Mouse (Mus musculus) liver, embryonic 13.5 days (tissue): ENCODE results near the gene Palm2. TPM values are rescaled to one million over a fixed set of nuclear protein-coding genes. Genes with fewer than 3 reads are reported as not detected.
A peak's percentile ranks its signal among the peaks of the same experiment; 100 is the strongest.

Experiments
- ATAC-seq: fragments of 200-750 bp; cut with Nextera tagmentation; 2 replicates; pipeline ENCODE4 v1.8.0; 2017; ENCODE audit warnings: low read depth, mild to moderate bottlenecking, moderate number of reproducible peaks, moderate library complexity
- DNase-seq: peaks from one replicate; pipeline ENCODE4 v3.0.0; 2022
- H3K27ac ChIP-seq: fragments of 300-500 bp; sonication (generic); 2 replicates; pipeline ENCODE4 v1.5.1; 2015; ENCODE audit warnings: moderate library complexity, mild to moderate bottlenecking, inconsistent platforms
- H3K27me3 ChIP-seq: fragments of 300-500 bp; sonication (generic); 2 replicates; pipeline ENCODE4 v1.6.1; 2015; ENCODE audit warnings: mild to moderate bottlenecking, inconsistent platforms
- H3K36me3 ChIP-seq: fragments of 300-500 bp; sonication (generic); 2 replicates; pipeline ENCODE4 v1.6.1; 2015; ENCODE audit warnings: mild to moderate bottlenecking, inconsistent platforms
- H3K4me1 ChIP-seq: fragments of 300-500 bp; sonication (generic); replicated peaks from 2 replicates; pipeline ENCODE4 v1.6.1; 2015; ENCODE audit warnings: inconsistent platforms
- H3K4me2 ChIP-seq: fragments of 300-500 bp; sonication (generic); 2 replicates; pipeline ENCODE4 v1.6.1; 2015; ENCODE audit warnings: inconsistent platforms, mild to moderate bottlenecking, moderate library complexity
- H3K4me3 ChIP-seq: fragments of 300-500 bp; sonication (generic); replicated peaks from 2 replicates; pipeline ENCODE4 v1.5.1; 2015; ENCODE audit warnings: mild to moderate bottlenecking, inconsistent platforms
- H3K9ac ChIP-seq: fragments of 300-500 bp; sonication (generic); 2 replicates; pipeline ENCODE4 v1.6.1; 2015; ENCODE audit warnings: mild to moderate bottlenecking, inconsistent platforms
- H3K9me3 ChIP-seq: fragments of 300-500 bp; sonication (generic); replicated peaks from 2 replicates; pipeline ENCODE4 v1.6.1; 2016; ENCODE audit warnings: inconsistent platforms
- WGBS: fragments of 180-500 bp; shearing (Covaris S2); methylation state at CpG from one replicate; pipeline ENCODE4 v1.1.7; 2015; ENCODE audit not compliant: insufficient replicate concordance; 5-methylcytosine and 5-hydroxymethylcytosine counted together
- polyA plus RNA-seq: library from polyadenylated mRNA; unstranded; fragments of >200 nt; fragmentation: Nextera tagmentation; extraction: Ambion mirVana; gene quantifications from 2 replicates; pipeline ENCODE4 v1.2.1, GENCODE M21; 2015

The Palm2 gene
- polyA plus RNA-seq, 1 experiment from 2014 or later: 0.60 TPM

GRCm38 (mm10) chr4:57625306-57625705 lies 191.3 kb downstream of the Palm2 start:
- no peak for DNase-seq
- H3K36me3 ChIP-seq: no peaks in the 10 kb centered on the region
- no peaks in the 10 kb centered on the region for H3K9me3 ChIP-seq
- H3K4me1 ChIP-seq: no peaks in the 10 kb centered on the region
- 62% methylated on average over 1 of the region's 1 CpGs for WGBS
- H3K4me3 ChIP-seq: no peak overlapping the region
- H3K4me2 ChIP-seq: no peak overlapping the region
- ATAC-seq: no peak
- H3K27me3 ChIP-seq: no peaks in the 10 kb centered on the region
- no peak overlapping the region for H3K27ac ChIP-seq
- H3K9ac ChIP-seq: no peak overlapping the region

DNA sequence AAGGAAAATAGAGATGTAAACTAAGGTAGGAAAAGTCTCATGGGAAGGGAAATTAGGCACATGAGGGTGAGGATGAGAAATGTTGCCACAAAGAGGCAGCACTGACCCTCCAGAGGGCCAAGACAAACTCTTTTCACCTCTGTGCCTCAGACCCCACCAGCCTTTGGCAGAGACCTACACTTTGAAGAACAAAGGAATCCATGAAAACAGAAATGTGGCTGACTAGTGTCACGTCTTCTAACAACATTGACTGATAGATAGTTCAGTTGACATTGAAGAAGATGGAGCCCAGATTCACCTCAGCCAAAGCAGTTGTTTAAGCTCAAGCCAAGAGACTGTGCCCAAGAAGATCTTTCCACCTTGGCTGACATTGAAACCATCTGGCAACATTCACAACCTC lies 191.7 kb downstream of the Palm2 start:
- 53% methylated on average over 1 of the region's 1 CpGs for WGBS
- no peak for ATAC-seq
- H3K36me3 ChIP-seq: no peaks in the 10 kb centered on the region
- DNase-seq: no peak
- H3K27me3 ChIP-seq: no peaks in the 10 kb centered on the region
- H3K9me3 ChIP-seq: no peaks in the 10 kb centered on the region
- no peak overlapping the region for H3K27ac ChIP-seq
- no peak overlapping the region for H3K4me2 ChIP-seq
- H3K4me1 ChIP-seq: no peaks in the 10 kb centered on the region
- H3K4me3 ChIP-seq: no peak overlapping the region
- no peak overlapping the region for H3K9ac ChIP-seq

GRCm38 (mm10) chr4:57626921-57627320 lies 192.9 kb downstream of the Palm2 start:
- DNase-seq (no peak), ATAC-seq (no peak)
- 65% methylated on average over 5 of the region's 5 CpGs for WGBS
- Histone ChIP-seq H3K27ac (no peak overlapping the region), H3K9ac (no peak overlapping the region), H3K36me3 (no peaks in the 10 kb centered on the region), H3K9me3 (no peaks in the 10 kb centered on the region), H3K27me3 (no peaks in the 10 kb centered on the region), H3K4me2 (no peak overlapping the region), H3K4me1 (no peaks in the 10 kb centered on the region), H3K4me3 (no peak overlapping the region)

DNA sequence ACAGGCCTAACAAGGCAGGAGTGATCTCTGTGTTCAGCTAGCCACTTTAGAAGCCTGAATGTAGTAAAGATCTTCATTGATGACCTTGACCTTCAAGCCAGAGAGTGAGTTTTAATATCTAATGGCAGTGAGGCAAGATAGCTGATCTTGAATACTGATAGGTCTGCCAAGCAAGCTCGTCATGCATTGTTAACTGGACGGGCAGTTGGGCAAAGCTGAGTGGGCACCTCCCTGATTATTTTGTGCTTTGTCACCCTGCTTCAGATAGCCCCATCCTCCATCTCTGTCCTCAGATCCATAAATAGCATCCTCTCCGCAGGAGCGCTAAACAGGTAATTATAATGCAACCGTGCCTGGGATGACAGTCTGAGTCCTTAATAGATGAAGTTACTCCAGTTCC lies 198.3 kb downstream of the Palm2 start:
- no peak overlapping the region for H3K4me2 ChIP-seq
- no peak overlapping the region for H3K4me3 ChIP-seq
- no peak overlapping the region for H3K9ac ChIP-seq
- H3K27me3 ChIP-seq: no peaks in the 10 kb centered on the region
- H3K36me3 ChIP-seq: no peaks in the 10 kb centered on the region
- no peaks in the 10 kb centered on the region for H3K9me3 ChIP-seq
- no peak for DNase-seq
- H3K4me1 ChIP-seq: no peaks in the 10 kb centered on the region
- 72% methylated on average over 5 of the region's 5 CpGs for WGBS
- H3K27ac ChIP-seq: no peak overlapping the region
- ATAC-seq: no peak

- Histone ChIP-seq H3K4me3 (no peak overlapping the region), H3K27ac (no peak overlapping the region), H3K4me1 (no peaks in the 10 kb centered on the region), H3K4me2 (no peak overlapping the region), H3K9me3 (no peaks in the 10 kb centered on the region), H3K27me3 (no peaks in the 10 kb centered on the region), H3K36me3 (no peaks in the 10 kb centered on the region), H3K9ac (no peak overlapping the region)
- 84% methylated on average over 7 of the region's 7 CpGs for WGBS
- DNase-seq: no peak
- ATAC-seq: no peak
Observed at GRCm38 (mm10) chr4:57633052-57633451, 199.0 kb downstream of the Palm2 start.

GRCm38 (mm10) chr4:57634956-57635355 lies 200.9 kb downstream of the Palm2 start:
- ATAC-seq (no peak), DNase-seq (no peak)
- Histone ChIP-seq H3K27me3 (no peaks in the 10 kb centered on the region), H3K4me1 (no peaks in the 10 kb centered on the region), H3K4me3 (no peak overlapping the region), H3K9me3 (no peaks in the 10 kb centered on the region), H3K27ac (no peak overlapping the region), H3K4me2 (no peak overlapping the region), H3K36me3 (no peaks in the 10 kb centered on the region), H3K9ac (no peak overlapping the region)
- 34% methylated on average over 1 of the region's 1 CpGs for WGBS

DNA sequence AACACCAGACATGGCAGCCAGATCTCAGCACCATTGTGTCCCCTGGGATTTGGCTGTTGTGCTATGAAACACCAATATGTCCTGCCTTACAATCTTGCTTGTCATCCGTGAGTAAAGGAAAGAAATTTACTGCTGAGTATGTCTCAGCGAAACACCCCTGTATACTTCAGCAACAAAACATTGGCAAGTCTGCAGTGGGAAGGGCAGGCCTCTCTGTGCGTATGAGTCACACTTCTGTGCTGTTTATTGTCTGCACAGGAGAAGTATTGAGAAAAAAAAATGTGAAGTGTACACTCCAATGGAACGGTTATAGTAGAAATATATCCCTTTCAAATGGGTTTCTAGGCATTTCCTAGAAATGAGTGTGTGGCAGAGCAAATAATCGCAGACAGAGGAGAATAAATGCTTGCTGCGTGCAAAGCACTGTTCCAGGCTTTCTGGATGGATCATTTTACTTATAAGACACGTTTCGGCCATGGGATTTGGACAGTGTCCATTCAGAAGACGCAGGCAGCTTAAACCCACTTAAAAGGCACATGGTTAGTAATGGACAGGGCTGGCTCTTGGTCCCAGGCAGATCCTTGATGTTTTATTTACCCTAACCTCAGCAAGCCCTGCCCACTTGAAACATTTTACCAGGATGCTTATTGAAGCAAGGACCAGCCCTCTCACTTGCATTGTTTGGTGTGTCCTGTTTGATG lies 202.9 kb downstream of the Palm2 start:
- Histone ChIP-seq H3K27me3 (no peaks in the 10 kb centered on the region), H3K4me1 (no peaks in the 10 kb centered on the region), H3K4me3 (no peak overlapping the region), H3K36me3 (no peaks in the 10 kb centered on the region), H3K4me2 (no peak overlapping the region), H3K27ac (no peak overlapping the region), H3K9me3 (no peaks in the 10 kb centered on the region), H3K9ac (no peak overlapping the region)
- DNase-seq (no peak), ATAC-seq (no peak)
- 66% methylated on average over 9 of the region's 9 CpGs for WGBS

DNA sequence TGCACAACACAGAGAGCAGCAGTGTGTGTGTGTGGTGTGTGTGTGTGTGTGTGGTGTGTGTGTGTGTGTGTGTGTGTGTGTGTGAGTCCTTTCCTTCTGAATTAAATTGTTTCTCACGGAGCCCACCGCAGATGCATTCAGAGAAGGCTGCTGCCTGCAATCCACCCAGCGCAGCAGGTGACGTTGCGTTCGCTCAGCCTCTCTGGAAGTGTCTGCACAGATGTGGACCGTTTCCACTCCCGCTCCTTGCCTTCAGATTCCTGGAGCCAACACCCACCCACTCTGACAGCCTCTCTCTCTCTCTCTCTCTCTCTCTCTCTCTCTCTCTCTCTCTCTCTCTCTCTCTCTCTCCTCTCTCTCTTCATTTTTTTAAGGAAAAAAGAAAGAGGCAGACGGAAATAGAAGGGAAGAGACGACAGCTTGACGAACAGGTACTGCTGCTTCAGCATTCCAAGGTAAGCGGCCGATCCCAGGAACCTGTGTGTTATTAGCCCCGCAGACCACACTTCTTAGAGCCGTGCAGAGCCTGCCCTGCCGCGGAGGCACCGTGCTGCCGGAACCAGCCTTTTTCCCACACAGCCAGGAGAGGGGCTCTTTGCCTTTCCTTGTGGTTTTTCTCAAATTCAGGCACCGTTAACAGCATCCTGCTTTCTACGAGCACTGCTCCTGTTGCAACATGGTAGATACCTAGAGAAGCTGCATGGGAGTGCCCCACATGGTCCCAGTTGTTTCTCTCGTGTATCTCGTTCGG lies 203.8 kb downstream of the Palm2 start:
- H3K4me1 ChIP-seq: no peaks in the 10 kb centered on the region
- no peak overlapping the region for H3K9ac ChIP-seq
- H3K4me2 ChIP-seq: peak overlapping the region; percentile 24; the same call in 1 of the 2 replicates

DNA sequence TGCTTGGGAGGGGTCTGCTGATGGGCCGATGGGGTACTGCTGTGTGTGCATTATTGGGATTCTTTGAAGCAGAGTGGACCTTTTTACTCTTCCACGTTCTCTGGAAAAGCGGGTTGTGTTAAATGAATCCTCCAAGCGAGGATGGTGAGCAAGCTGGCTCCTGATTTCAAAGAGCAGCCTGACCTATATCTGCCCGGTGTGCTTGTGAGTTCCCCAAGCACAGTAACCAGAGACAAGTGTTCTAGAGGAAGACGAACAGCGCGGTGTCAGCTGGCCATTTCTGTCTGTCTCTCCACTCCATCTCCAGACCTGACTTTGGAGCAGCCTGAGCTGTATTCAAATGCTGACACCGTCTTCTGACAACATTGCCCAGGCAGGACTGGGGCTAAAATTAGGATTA lies 204.9 kb downstream of the Palm2 start:
- Histone ChIP-seq H3K9ac (no peak overlapping the region), H3K9me3 (no peaks in the 10 kb centered on the region), H3K4me1 (no peaks in the 10 kb centered on the region)

More for the DNA sequence above, 203.8 kb downstream of the Palm2 start:
- Histone ChIP-seq H3K27ac (no peak overlapping the region), H3K9me3 (no peaks in the 10 kb centered on the region), H3K27me3 (no peaks in the 10 kb centered on the region), H3K4me3 (no peak overlapping the region), H3K36me3 (no peaks in the 10 kb centered on the region)
- DNase-seq (no peak), ATAC-seq (no peak)
- 32% methylated on average over 24 of the region's 24 CpGs for WGBS

GRCm38 (mm10) chr4:57640222-57640621 lies 206.2 kb downstream of the Palm2 start:
- Histone ChIP-seq H3K27ac (no peak overlapping the region), H3K4me3 (no peak overlapping the region), H3K9ac (no peak overlapping the region), H3K4me2 (no peak overlapping the region), H3K27me3 (no peaks in the 10 kb centered on the region), H3K4me1 (no peaks in the 10 kb centered on the region), H3K36me3 (no peaks in the 10 kb centered on the region), H3K9me3 (no peaks in the 10 kb centered on the region)
- DNase-seq (no peak), ATAC-seq (no peak)
- 10% methylated on average over 7 of the region's 7 CpGs for WGBS

More for the DNA sequence above, 204.9 kb downstream of the Palm2 start:
- Histone ChIP-seq H3K36me3 (no peaks in the 10 kb centered on the region), H3K27ac (no peak overlapping the region), H3K27me3 (no peaks in the 10 kb centered on the region), H3K4me2 (no peak overlapping the region), H3K4me3 (no peak overlapping the region)
- ATAC-seq (no peak), DNase-seq (no peak)
- WGBS: 62% methylated on average over 9 of the region's 9 CpGs

DNA sequence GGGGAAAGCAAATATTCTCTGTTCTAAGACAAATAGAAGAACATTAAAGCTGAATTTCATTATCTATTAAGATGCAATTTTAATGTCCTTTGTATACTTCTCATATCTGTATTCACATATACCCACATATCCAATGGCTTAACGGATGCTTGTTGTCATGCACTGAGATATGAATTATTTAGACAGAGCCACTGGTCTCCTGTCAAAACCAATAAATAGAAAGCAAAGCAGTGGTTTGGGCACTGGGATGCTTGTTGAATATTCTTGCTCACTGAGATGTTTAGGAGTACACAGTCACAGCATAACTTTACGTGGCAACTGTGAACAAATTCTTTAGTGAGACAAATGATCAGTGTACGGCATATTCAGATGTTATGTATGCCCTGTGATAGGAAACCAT lies 206.9 kb downstream of the Palm2 start:
- Histone ChIP-seq H3K4me2 (no peak overlapping the region), H3K27me3 (no peaks in the 10 kb centered on the region), H3K9me3 (no peaks in the 10 kb centered on the region), H3K9ac (no peak overlapping the region), H3K27ac (no peak overlapping the region), H3K4me1 (no peaks in the 10 kb centered on the region), H3K4me3 (no peak overlapping the region), H3K36me3 (no peaks in the 10 kb centered on the region)
- ATAC-seq (no peak), DNase-seq (no peak)
- 77% methylated on average over 3 of the region's 3 CpGs for WGBS

DNA sequence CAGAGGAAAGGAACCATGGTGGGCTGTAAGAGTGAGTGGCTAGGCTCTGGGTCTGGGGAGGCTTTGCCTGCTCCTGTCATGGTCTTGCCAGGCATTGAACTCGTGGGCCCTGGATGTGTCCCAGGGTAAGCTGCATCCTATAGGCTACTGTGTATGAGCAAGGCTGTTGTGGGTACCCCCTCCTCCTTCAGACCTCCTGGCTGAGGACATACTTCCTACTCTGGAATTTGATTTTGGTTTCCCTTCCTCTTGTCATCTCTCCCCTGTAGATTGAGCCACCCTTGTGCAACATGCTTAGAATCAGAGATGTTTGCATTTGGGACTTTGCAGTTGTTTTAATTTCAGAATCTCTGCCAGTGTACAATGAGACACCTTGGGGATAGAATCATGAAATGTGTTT lies 216.9 kb downstream of the Palm2 start:
- Histone ChIP-seq H3K36me3 (no peaks in the 10 kb centered on the region), H3K9ac (no peak overlapping the region), H3K4me3 (no peak overlapping the region), H3K4me2 (no peak overlapping the region), H3K27ac (no peak overlapping the region), H3K9me3 (no peaks in the 10 kb centered on the region), H3K4me1 (no peaks in the 10 kb centered on the region), H3K27me3 (no peaks in the 10 kb centered on the region)
- 38% methylated on average over 1 of the region's 1 CpGs for WGBS
- ATAC-seq (no peak), DNase-seq (no peak)
